Comparison of ENCODE assay signal across 8 mouse cellular contexts in genomic region chr11:72130021-72130420, GRCm38 (mm10). TPM values are rescaled to one million over a fixed set of nuclear protein-coding genes. Genes with fewer than 3 reads are reported as not detected.
A peak's percentile ranks its signal among the peaks of the same experiment; 100 is the strongest.
DNase-seq lines count a peak whose midpoint lies in the region; ATAC-seq and TF ChIP-seq lines count a peak whose summit lies in the region.

No protein-coding gene starts in this region.

- peak overlapping the region; percentile 6; the same call in 1 of the 2 replicates for H3K4me2 ChIP-seq in forebrain, embryonic 16.5 days (ENCODE audit: low read length)
- no peak overlapping the region for H3K4me2 ChIP-seq in forebrain, embryonic 14.5 days (ENCODE audit: low read length)
- 0 out of 2 replicates have a peak overlapping the region, but pooled peaks have one; percentile 3 for H3K4me2 ChIP-seq in hindbrain, embryonic 13.5 days
- 0 out of 2 replicates have a peak overlapping the region, but pooled peaks have one; percentile 4 for H3K4me2 ChIP-seq in midbrain, postnatal 0 days (ENCODE audit: low read depth, low read length, poor library complexity, severe bottlenecking)

- peaks cover 28% of the 10 kb centered on the region for H3K4me1 ChIP-seq in forebrain, embryonic 16.5 days (replicated peaks; ENCODE audit: control insufficient read depth, insufficient read depth, low read length)
- H3K4me1 ChIP-seq in forebrain, embryonic 14.5 days (ENCODE audit: control insufficient read depth, insufficient read depth, low read length): peaks cover 11% of the 10 kb centered on the region; the same call in 1 of the 2 replicates
- H3K4me1 ChIP-seq in hindbrain, embryonic 13.5 days (replicated peaks): peaks cover 43% of the 10 kb centered on the region
- H3K4me1 ChIP-seq in midbrain, postnatal 0 days (ENCODE audit: insufficient read depth, low read length): peaks cover 20% of the 10 kb centered on the region

- no peak overlapping the region for H3K9ac ChIP-seq in forebrain, embryonic 16.5 days (replicated peaks; ENCODE audit: low read depth, low read length)
- H3K9ac ChIP-seq in forebrain, embryonic 14.5 days (ENCODE audit: low read length): no peak overlapping the region
- no peak overlapping the region for H3K9ac ChIP-seq in hindbrain, embryonic 13.5 days
- H3K9ac ChIP-seq in midbrain, postnatal 0 days (replicated peaks; ENCODE audit: low read length, poor library complexity, severe bottlenecking): no peak overlapping the region

- no peak for ATAC-seq in forebrain, embryonic 16.5 days
- ATAC-seq in forebrain, embryonic 14.5 days: no peak; the same call in 1 of the 2 replicates
- ATAC-seq in hindbrain, embryonic 13.5 days (ENCODE audit: low FRiP score): no peak
- ATAC-seq in midbrain, postnatal 0 days (ENCODE audit: low FRiP score): no peak

- H3K36me3 ChIP-seq in forebrain, embryonic 16.5 days (ENCODE audit: control insufficient read depth, insufficient read depth): no peaks in the 10 kb centered on the region
- H3K36me3 ChIP-seq in forebrain, embryonic 14.5 days (ENCODE audit: control insufficient read depth, insufficient read depth, low read length): no peaks in the 10 kb centered on the region
- no peaks in the 10 kb centered on the region for H3K36me3 ChIP-seq in hindbrain, embryonic 13.5 days
- peaks cover 2% of the 10 kb centered on the region; the same call in 1 of the 2 replicates for H3K36me3 ChIP-seq in midbrain, postnatal 0 days (ENCODE audit: insufficient read depth, low read length)

- no peaks in the 10 kb centered on the region for H3K9me3 ChIP-seq in forebrain, embryonic 16.5 days (ENCODE audit: control insufficient read depth, low read length)
- H3K9me3 ChIP-seq in forebrain, embryonic 14.5 days (replicated peaks; ENCODE audit: control insufficient read depth, low read length): no peaks in the 10 kb centered on the region
- no peaks in the 10 kb centered on the region for H3K9me3 ChIP-seq in hindbrain, embryonic 13.5 days
- no peaks in the 10 kb centered on the region for H3K9me3 ChIP-seq in midbrain, postnatal 0 days (ENCODE audit: low read length)

- peaks cover 16% of the 10 kb centered on the region for H3K27me3 ChIP-seq in forebrain, embryonic 16.5 days (replicated peaks; ENCODE audit: control insufficient read depth, insufficient read depth, low read length)
- peaks cover 17% of the 10 kb centered on the region; the same call in 1 of the 2 replicates for H3K27me3 ChIP-seq in forebrain, embryonic 14.5 days (replicated peaks; ENCODE audit: control insufficient read depth, insufficient read depth, low read length)
- H3K27me3 ChIP-seq in hindbrain, embryonic 13.5 days: peaks cover 45% of the 10 kb centered on the region
- H3K27me3 ChIP-seq in midbrain, postnatal 0 days (ENCODE audit: insufficient read depth, low read length): no peaks in the 10 kb centered on the region

- no peak overlapping the region for H3K4me3 ChIP-seq in forebrain, embryonic 16.5 days (replicated peaks; ENCODE audit: low read length)
- no peak overlapping the region for H3K4me3 ChIP-seq in forebrain, embryonic 14.5 days (ENCODE audit: low read depth, low read length)
- no peak overlapping the region for H3K4me3 ChIP-seq in hindbrain, embryonic 13.5 days
- no peak overlapping the region for H3K4me3 ChIP-seq in midbrain, postnatal 0 days (ENCODE audit: low read depth, low read length)

- WGBS in forebrain, embryonic 16.5 days: 8% methylated on average over 11 of the region's 11 CpGs
- WGBS in forebrain, embryonic 14.5 days: 9% methylated on average over 11 of the region's 11 CpGs
- WGBS in hindbrain, embryonic 13.5 days: 20% methylated on average over 11 of the region's 11 CpGs
- 14% methylated on average over 11 of the region's 11 CpGs for WGBS in midbrain, postnatal 0 days

- DNase-seq in forebrain, embryonic 14.5 days (ENCODE audit: low spot score): no peak
- peak; percentile 13 for DNase-seq in urinary bladder, postnatal 14 days (ENCODE audit: low spot score)
- no peak for DNase-seq in urinary bladder, adult 18-20 months (ENCODE audit: low spot score in 2 of 2)
- no peak for DNase-seq in midbrain, postnatal 0 days (ENCODE audit: low spot score)
- DNase-seq in urinary bladder, postnatal 25 days (ENCODE audit: low spot score): no peak
- DNase-seq in thymus, postnatal 4 days: no peak

- no peak for TF ChIP-seq CTCF in midbrain, postnatal 0 days (IDR thresholded peaks at IDR 0.05)

- no peak overlapping the region for H3K27ac ChIP-seq in forebrain, embryonic 16.5 days (ENCODE audit: low read length)
- no peak overlapping the region for H3K27ac ChIP-seq in forebrain, embryonic 14.5 days (ENCODE audit: low read depth, low read length)
- H3K27ac ChIP-seq in hindbrain, embryonic 13.5 days: no peak overlapping the region
- H3K27ac ChIP-seq in midbrain, postnatal 0 days (ENCODE audit: low read depth, low read length): no peak overlapping the region

RNA-seq across cellular contexts. Expression of gene Pitpnm3, which starts 5.6 kb away (rescaled TPM):
- polyA plus RNA-seq in forebrain, embryonic 16.5 days (2015; fragmentation: Nextera tagmentation; extraction: Ambion mirVana): 2.0 and 3.0 TPM in 2 replicates
- polyA plus RNA-seq in forebrain, embryonic 14.5 days (2014; fragmentation: Nextera tagmentation; extraction: Ambion mirVana): 0.94 and 1.4 TPM in 2 replicates
- polyA plus RNA-seq in hindbrain, embryonic 13.5 days (2015; fragmentation: Nextera tagmentation; extraction: Ambion mirVana): 1.9 and 2.0 TPM in 2 replicates
- 29.6 and 33.0 TPM in 2 replicates for total RNA-seq in midbrain, postnatal 0 days (2014; rRNA removed)
- 7.2 and 7.9 TPM in 2 replicates for polyA plus RNA-seq in midbrain, postnatal 0 days (2015; fragmentation: Nextera tagmentation; extraction: Ambion mirVana)
